Mouse (Mus musculus): ENCODE data around the gene Leo1. TPM values are rescaled to one million over a fixed set of nuclear protein-coding genes. Genes with fewer than 3 reads are reported as not detected.

The Leo1 gene
- polyA plus RNA-seq, 1 experiment from 2014 or later = 46.8 TPM

DNA sequence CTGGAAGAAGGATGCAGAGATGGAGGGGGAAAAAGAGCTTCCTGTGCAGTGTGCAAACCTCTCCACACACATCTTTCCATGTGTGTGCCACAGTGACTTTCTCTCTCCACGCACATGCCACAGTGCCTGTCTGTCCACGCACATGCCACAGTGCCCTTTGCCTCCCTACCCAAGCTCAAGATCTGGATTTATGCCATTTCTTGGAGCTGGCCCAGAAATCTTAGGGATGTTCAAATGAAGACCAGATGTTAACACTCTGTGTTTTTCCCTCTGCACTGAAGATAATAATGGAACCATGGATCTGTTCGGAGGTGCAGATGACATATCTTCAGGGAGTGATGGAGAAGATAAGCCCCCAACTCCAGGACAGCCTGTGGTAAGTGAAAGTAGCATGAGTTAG, 6.7 kb downstream of the Leo1 start:
- peaks cover 74% of the 10 kb centered on the region for H3K36me3 ChIP-seq
- H3K9me3 ChIP-seq = no peaks in the 10 kb centered on the region
- no peak overlapping the region for H3K4me3 ChIP-seq (replicated peaks)
- peaks cover 2% of the 10 kb centered on the region for H3K4me1 ChIP-seq (replicated peaks)
- no peak overlapping the region for H3K4me2 ChIP-seq (replicated peaks)
- WGBS = 96% methylated on average over 3 of the region's 3 CpGs
- no peak for ATAC-seq
- H3K9ac ChIP-seq (replicated peaks) = no peak overlapping the region
- no peaks in the 10 kb centered on the region for H3K27me3 ChIP-seq
- no peak overlapping the region for H3K27ac ChIP-seq

DNA sequence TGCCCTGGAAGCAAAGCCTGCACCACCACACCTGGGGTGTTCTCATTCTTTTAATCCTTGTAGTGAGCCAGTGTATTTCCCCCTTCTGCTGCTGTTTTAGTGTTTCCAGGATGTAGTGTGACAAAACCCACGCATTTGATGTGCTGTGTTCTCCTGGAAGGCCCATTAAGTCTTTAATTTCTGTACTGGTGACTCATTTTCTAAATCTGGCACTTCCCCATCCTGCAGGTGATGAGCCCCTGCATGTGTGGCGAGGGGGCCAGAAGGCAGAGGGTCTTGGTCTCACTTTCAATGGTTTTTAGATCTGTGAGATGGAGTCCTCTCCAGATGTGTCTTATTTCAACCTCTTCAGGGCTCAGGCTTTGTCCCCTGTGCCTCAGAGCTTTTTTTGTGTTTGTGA, 12.7 kb downstream of the Leo1 start:
- H3K36me3 ChIP-seq = peaks cover 92% of the 10 kb centered on the region
- no peak overlapping the region for H3K27ac ChIP-seq
- no peak overlapping the region for H3K4me3 ChIP-seq (replicated peaks)
- H3K4me2 ChIP-seq (replicated peaks) = no peak overlapping the region
- no peaks in the 10 kb centered on the region for H3K27me3 ChIP-seq
- no peaks in the 10 kb centered on the region for H3K9me3 ChIP-seq
- WGBS = 90% methylated on average over 2 of the region's 2 CpGs
- no peak overlapping the region for H3K9ac ChIP-seq (replicated peaks)
- ATAC-seq = no peak
- H3K4me1 ChIP-seq (replicated peaks) = no peaks in the 10 kb centered on the region

DNA sequence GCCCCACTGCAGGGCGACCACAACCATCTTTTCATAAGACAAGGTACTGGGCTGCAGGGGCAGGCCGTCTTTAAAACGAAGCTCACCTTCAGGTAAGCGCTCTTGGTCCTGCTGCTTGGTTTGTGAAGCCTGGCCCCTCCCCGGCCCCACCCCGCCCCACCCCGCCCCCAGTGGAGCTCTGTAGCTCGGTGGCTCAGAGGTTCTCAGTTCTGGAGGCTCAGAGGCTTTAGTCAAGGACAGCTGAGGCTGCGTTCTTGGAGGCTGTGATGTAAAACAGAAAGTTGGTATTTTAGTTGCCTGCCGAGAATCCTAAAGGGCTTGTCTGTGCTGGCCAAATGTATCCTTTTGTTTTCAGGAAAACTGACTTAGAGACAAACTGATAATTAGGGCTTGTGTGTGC, 14.4 kb downstream of the Leo1 start:
- H3K27me3 ChIP-seq = no peaks in the 10 kb centered on the region
- H3K9ac ChIP-seq (replicated peaks) = no peak overlapping the region
- no peak for ATAC-seq
- H3K4me3 ChIP-seq (replicated peaks) = no peak overlapping the region
- no peak overlapping the region for H3K4me2 ChIP-seq (replicated peaks)
- no peaks in the 10 kb centered on the region for H3K9me3 ChIP-seq
- H3K36me3 ChIP-seq = peaks cover 97% of the 10 kb centered on the region
- WGBS = 82% methylated on average over 10 of the region's 10 CpGs
- H3K27ac ChIP-seq = no peak overlapping the region
- no peaks in the 10 kb centered on the region for H3K4me1 ChIP-seq (replicated peaks)

DNA sequence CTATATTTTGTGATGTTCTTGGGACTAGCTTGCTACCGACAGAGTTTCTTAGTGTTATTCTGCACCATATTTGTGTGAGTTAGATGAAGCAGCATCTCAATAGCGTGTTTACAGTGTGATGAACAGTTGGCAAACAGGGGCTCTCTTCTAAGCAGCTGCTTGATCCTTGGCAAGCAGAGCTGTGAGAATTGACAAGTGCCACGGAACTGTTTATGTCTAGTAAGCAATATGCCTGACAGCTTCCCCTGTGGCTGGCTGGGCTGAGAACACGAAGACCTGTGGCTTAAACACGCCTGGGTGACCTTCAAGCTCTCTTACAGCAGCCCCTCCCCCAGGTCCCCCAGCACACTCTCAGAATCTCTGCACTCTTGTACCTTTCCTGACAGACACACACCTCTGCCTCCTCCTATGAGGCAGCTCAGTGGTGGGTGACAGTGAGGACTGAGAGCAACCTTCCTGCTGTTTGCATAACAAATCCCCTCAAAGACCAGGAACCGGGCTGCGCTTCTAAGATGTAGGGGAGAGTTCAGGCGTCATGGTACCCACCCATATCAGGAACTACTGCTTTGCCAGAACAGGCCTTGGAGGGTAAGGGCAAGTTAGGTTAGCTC, 21.8 kb downstream of the Leo1 start:
- H3K36me3 ChIP-seq = peaks cover 94% of the 10 kb centered on the region
- H3K27me3 ChIP-seq = no peaks in the 10 kb centered on the region
- no peak for ATAC-seq
- H3K9ac ChIP-seq (replicated peaks) = no peak overlapping the region
- no peak overlapping the region for H3K4me3 ChIP-seq (replicated peaks)
- WGBS = 79% methylated on average over 8 of the region's 8 CpGs
- H3K9me3 ChIP-seq = no peaks in the 10 kb centered on the region
- H3K4me2 ChIP-seq (replicated peaks) = no peak overlapping the region
- H3K27ac ChIP-seq = no peak overlapping the region
- no peaks in the 10 kb centered on the region for H3K4me1 ChIP-seq (replicated peaks)

DNA sequence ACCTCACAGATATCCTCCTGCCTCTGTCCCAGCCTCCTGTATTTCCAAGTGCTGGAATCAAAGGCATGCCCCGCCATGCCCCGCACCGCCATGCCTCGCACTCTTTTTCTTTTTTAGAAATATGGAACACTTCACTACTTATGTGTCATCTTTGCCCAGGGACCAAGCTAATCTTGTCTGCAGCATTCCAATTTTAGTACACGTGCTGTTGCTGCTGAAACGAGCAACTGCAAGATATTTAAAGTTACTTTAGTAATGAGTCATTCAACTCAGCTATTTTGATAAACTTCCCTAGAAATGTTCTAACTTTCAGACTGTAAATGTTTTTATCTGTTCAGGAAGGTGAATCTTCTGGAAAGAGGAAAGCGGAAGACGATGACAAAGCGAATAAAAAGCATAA, 24.5 kb downstream of the Leo1 start:
- ATAC-seq = no peak
- Histone ChIP-seq H3K36me3 (peaks cover 73% of the 10 kb centered on the region), H3K9ac (replicated peaks) (no peak overlapping the region), H3K4me2 (replicated peaks) (no peak overlapping the region), H3K9me3 (no peaks in the 10 kb centered on the region), H3K27me3 (no peaks in the 10 kb centered on the region), H3K4me1 (replicated peaks) (no peaks in the 10 kb centered on the region), H3K27ac (no peak overlapping the region), H3K4me3 (replicated peaks) (no peak overlapping the region)
- WGBS = 96% methylated on average over 9 of the region's 9 CpGs

DNA sequence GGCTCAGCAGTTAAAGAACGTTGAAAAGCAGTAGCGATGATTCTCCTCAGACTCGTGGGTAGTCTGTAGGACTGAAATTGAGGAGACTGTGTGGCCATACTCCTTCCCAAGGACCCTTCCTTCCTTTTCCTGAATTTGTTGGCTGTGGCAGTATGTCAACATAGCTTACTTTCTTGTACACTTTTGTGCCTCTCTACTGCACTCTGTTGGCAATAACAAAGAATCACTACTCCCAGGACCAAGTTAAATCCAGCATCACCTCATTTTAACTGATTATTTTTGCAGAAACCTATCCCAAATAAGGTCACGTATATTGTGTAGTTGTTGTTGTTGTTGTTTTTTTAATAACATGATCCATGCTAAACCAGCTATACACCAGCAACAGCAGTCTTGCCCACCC, 25.3 kb downstream of the Leo1 start:
- Histone ChIP-seq H3K9me3 (no peaks in the 10 kb centered on the region), H3K27me3 (no peaks in the 10 kb centered on the region), H3K27ac (no peak overlapping the region), H3K4me3 (replicated peaks) (no peak overlapping the region), H3K36me3 (peaks cover 73% of the 10 kb centered on the region), H3K4me1 (replicated peaks) (no peaks in the 10 kb centered on the region), H3K4me2 (replicated peaks) (no peak overlapping the region), H3K9ac (replicated peaks) (no peak overlapping the region)
- 90% methylated on average over 4 of the region's 4 CpGs for WGBS
- no peak for ATAC-seq

DNA sequence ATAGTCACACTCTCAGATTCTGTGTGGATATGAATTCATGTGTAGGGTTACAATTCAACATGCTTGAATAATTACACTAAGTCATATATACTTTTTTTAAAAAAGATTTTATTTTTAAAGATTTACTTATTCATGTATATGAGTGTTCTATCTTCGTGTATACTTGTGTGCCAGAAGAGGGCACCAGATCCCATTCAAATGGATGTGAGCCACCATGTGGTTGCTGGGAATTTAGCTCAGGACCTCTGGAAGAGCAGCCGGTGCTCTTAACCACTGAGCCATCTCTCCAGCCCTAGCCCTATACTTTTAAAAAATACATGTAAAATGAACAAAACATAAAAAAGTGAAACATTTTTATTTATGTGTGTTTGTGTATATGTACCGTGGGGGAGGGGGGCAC, 26.3 kb downstream of the Leo1 start:
- Histone ChIP-seq H3K27me3 (no peaks in the 10 kb centered on the region), H3K9ac (replicated peaks) (no peak overlapping the region), H3K9me3 (no peaks in the 10 kb centered on the region), H3K4me3 (replicated peaks) (no peak overlapping the region), H3K27ac (no peak overlapping the region), H3K4me1 (replicated peaks) (no peaks in the 10 kb centered on the region), H3K4me2 (replicated peaks) (no peak overlapping the region), H3K36me3 (peaks cover 70% of the 10 kb centered on the region)
- over 99% methylated on average over 3 of the region's 3 CpGs for WGBS
- no peak for ATAC-seq

DNA sequence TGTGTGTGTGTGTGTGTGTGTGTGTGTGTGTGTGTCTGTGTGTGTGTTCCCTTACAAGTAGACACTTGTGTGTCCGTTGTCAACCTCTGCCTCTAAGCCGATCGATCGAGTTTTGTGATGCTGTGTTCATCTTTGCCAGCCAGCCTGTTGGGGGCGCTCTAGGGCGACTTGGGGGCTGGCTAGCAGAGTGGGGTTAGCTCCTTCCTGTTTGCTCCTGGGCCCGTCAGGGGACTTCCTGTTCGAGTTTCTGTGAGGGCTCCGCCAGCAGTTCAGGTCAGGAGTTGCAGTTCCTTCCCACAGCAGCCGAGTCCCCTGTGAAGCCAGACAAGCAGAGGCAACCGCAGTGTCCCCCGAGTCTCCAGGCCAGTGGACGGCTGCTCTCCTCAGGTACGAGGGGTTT, 27.0 kb downstream of the Leo1 start:
- no peaks in the 10 kb centered on the region for H3K27me3 ChIP-seq
- 87% methylated on average over 14 of the region's 14 CpGs for WGBS
- H3K27ac ChIP-seq = no peak overlapping the region
- no peaks in the 10 kb centered on the region for H3K9me3 ChIP-seq
- no peak for ATAC-seq
- H3K4me2 ChIP-seq (replicated peaks) = no peak overlapping the region
- no peaks in the 10 kb centered on the region for H3K4me1 ChIP-seq (replicated peaks)
- no peak overlapping the region for H3K4me3 ChIP-seq (replicated peaks)
- peaks cover 64% of the 10 kb centered on the region for H3K36me3 ChIP-seq
- no peak overlapping the region for H3K9ac ChIP-seq (replicated peaks)

DNA sequence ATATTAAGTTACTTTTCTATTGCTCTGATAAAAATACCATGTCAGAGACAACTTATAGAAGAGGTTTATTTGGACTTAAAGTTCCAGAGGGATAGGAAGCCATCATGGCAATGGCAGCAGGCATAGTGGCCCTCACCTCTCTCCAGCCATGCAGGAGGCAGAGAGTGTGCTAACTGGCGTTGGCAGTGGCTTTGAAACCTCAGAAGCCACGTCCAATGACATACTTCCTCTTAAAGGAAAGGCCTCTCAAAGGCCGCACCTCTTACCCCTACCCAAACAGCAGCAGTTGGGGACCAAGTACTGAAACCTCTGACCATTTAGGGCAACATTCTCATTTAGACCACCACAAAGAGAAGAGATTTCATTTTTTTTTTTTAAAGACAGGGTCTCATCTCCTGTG, 35.9 kb downstream of the Leo1 start:
- WGBS = 68% methylated on average over 3 of the region's 3 CpGs
- no peak for ATAC-seq

DNA sequence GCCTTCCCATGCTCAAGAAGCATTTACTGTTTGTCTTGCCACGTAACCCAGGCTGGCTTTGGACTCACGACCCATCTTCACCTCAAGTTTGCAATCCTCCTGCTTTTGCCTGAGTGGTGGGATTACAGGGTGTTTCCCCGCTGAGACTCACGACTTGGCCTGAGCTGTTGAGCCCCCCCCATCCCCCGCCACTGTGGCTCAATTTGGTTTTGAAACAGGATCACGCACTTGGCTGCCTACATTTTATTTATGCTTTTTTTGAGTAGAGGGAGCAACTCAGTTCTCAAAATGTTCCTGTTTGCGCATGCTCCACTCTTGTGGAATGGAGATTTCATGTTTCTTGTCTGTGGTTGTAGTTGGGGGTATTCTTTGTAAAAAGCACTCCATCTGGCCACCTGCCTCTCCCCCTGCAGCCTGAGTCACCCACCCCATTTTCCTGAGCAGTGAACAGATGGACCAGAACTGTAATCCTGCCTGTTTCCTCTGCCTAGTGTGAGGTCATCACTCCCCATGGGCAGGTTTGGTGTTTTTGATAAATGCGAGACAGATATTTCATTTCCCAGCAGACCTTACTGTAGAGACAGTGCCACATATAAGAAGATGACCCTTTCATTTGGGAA, 37.9 kb downstream of the Leo1 start:
- 49% methylated on average over 8 of the region's 8 CpGs for WGBS
- peak overlapping the region; percentile 9; the same call in 1 of the 2 replicates for H3K27ac ChIP-seq

More for the DNA sequence above, 35.9 kb downstream of the Leo1 start:
- Histone ChIP-seq H3K9ac (replicated peaks) (no peak overlapping the region), H3K36me3 (peaks cover 25% of the 10 kb centered on the region), H3K4me1 (replicated peaks) (peaks cover 9% of the 10 kb centered on the region), H3K4me2 (replicated peaks) (no peak overlapping the region), H3K9me3 (0 out of 2 replicates have a peak, but pooled peaks cover 3% of the 10 kb centered on the region), H3K27ac (no peak overlapping the region), H3K27me3 (no peaks in the 10 kb centered on the region), H3K4me3 (replicated peaks) (no peak overlapping the region)

DNA sequence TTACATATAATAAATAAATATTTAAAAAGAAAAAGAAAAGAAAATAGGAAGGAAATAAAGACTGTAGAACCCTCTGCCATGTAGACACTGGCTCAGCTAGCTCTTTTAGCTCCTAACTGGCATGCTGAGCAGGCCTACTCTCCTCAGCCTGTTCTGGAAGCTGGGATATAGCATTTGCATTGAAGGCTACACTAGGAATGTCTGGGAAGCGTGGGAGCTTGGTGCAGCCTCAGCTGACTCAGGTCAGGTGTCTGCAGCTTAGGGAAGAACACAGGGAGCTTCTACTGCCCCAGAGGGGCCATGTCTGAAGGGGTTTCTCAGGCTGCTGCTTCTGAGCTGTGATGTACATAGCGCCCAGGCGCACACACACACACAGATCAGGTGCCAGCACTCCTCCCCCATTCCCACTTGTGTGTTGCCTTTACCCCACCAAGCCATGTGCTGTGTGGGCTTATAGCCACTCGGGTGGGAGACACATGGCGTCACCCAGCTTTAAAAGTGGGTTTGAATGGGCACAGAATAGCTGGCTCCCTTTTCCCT, 39.3 kb downstream of the Leo1 start:
- no peak for ATAC-seq
- 90% methylated on average over 5 of the region's 5 CpGs for WGBS
- H3K9me3 ChIP-seq = no peaks in the 10 kb centered on the region
- no peak overlapping the region for H3K4me2 ChIP-seq (replicated peaks)
- no peaks in the 10 kb centered on the region for H3K27me3 ChIP-seq
- H3K4me1 ChIP-seq (replicated peaks) = peaks cover 9% of the 10 kb centered on the region
- no peak overlapping the region for H3K9ac ChIP-seq (replicated peaks)
- peaks cover 16% of the 10 kb centered on the region for H3K36me3 ChIP-seq
- H3K27ac ChIP-seq = no peak overlapping the region
- no peak overlapping the region for H3K4me3 ChIP-seq (replicated peaks)

More for the DNA sequence above, 37.9 kb downstream of the Leo1 start:
- Histone ChIP-seq H3K9me3 (0 out of 2 replicates have a peak, but pooled peaks cover 1% of the 10 kb centered on the region), H3K4me1 (replicated peaks) (peaks cover 9% of the 10 kb centered on the region), H3K4me3 (replicated peaks) (no peak overlapping the region), H3K36me3 (peaks cover 23% of the 10 kb centered on the region), H3K4me2 (replicated peaks) (no peak overlapping the region), H3K27me3 (no peaks in the 10 kb centered on the region), H3K9ac (replicated peaks) (no peak overlapping the region)
- ATAC-seq = peak; percentile 69; the same call in 1 of the 2 replicates

DNA sequence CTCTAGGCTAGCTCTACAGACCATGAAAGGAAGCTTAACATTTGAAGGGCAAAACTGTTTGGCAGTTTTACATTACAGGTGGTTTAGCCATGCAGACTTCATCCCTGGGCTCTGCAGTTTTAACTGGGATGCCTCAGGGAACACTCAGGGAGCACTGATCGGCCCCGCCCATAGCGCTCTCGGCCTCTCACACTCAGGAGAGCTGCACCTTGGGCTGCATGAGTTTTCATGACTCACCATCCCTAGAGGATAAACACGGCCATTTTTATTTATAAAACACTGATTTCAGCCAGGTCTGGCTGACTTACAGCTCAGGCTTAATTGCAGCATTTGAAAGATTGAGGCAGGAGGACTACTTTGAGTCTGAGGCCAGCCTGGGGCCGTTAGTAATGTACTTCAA, 43.9 kb downstream of the Leo1 start:
- H3K36me3 ChIP-seq = peaks cover 16% of the 10 kb centered on the region
- WGBS = 89% methylated on average over 6 of the region's 6 CpGs
- ATAC-seq = no peak
- no peak overlapping the region for H3K4me2 ChIP-seq (replicated peaks)
- no peak overlapping the region for H3K27ac ChIP-seq
- no peaks in the 10 kb centered on the region for H3K27me3 ChIP-seq
- no peak overlapping the region for H3K4me3 ChIP-seq (replicated peaks)
- no peak overlapping the region for H3K9ac ChIP-seq (replicated peaks)
- H3K9me3 ChIP-seq = no peaks in the 10 kb centered on the region
- no peaks in the 10 kb centered on the region for H3K4me1 ChIP-seq (replicated peaks)

Data from midbrain, embryonic 13.5 days (tissue).